In the genomic region with DNA sequence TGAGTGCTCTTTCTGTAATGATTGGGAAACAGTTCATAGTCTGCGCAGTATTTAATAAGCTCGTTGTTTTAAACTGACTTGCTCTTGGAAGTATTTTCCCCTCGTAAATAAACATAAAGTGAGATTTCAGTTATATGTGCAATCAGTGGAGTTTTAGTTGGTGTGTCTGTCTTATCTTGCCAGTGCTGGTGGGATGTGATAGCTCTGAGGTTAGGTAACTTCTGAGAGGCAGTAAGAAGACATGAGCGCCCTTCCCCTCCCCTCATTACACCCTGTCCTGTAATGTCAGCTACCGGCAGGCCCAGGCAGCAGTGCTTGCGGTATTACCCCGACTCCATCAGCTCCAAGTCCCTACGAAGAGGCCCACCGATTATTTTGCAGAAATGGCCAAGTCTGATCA, we compare ENCODE assay signal across 1 mouse cellular context.
TF ChIP-seq lines count a peak whose summit lies in the region.

No protein-coding gene starts in this region.

TF ChIP-seq in CH12.LX, 34 proteins besides CTCF, POLR2A, EP300 and RAD21 (continued from another document):
- TF ChIP-seq IRF4 (IDR thresholded peaks at IDR 0.05; ENCODE audit: low read depth, low read length) = no peak
